Mouse (Mus musculus): ENCODE results near the gene Gid8. TPM values are rescaled to one million over a fixed set of nuclear protein-coding genes. Genes with fewer than 3 reads are reported as not detected.
A peak's percentile ranks its signal among the peaks of the same experiment; 100 is the strongest.

The Gid8 gene
- polyA plus RNA-seq, 1 experiment from 2014 or later: 95.7 TPM

GRCm38 (mm10) chr2:180735232-180735631 lies 25.3 kb downstream of the Gid8 start:
- WGBS: 82% methylated on average over 7 of the region's 7 CpGs
- Histone ChIP-seq H3K36me3 (ENCODE audit: control insufficient read depth, insufficient read depth, low read length) (no peaks in the 10 kb centered on the region), H3K9me3 (ENCODE audit: control insufficient read depth, low read length) (no peaks in the 10 kb centered on the region), H3K27ac (ENCODE audit: low read depth, low read length) (no peak overlapping the region), H3K4me3 (ENCODE audit: low read depth, low read length) (no peak overlapping the region), H3K4me2 (no peak overlapping the region), H3K4me1 (replicated peaks; ENCODE audit: control insufficient read depth, insufficient read depth, low read length) (peaks cover 6% of the 10 kb centered on the region; the same call in 1 of the 2 replicates), H3K27me3 (replicated peaks; ENCODE audit: control insufficient read depth, insufficient read depth, low read length) (no peaks in the 10 kb centered on the region), H3K9ac (ENCODE audit: low read depth, low read length) (no peak overlapping the region)
- no peak for DNase-seq (ENCODE audit: low spot score)
- no peak for ATAC-seq (replicated peaks; ENCODE audit: low FRiP score)

GRCm38 (mm10) chr2:180737984-180738383 lies 28.1 kb downstream of the Gid8 start:
- DNase-seq (ENCODE audit: low spot score) (no peak), ATAC-seq (replicated peaks; ENCODE audit: low FRiP score) (no peak)
- no peaks in the 10 kb centered on the region for H3K4me1 ChIP-seq (replicated peaks; ENCODE audit: control insufficient read depth, insufficient read depth, low read length)
- no peak overlapping the region for H3K4me3 ChIP-seq (ENCODE audit: low read depth, low read length)
- H3K27ac ChIP-seq (ENCODE audit: low read depth, low read length): no peak overlapping the region
- H3K36me3 ChIP-seq (ENCODE audit: control insufficient read depth, insufficient read depth, low read length): no peaks in the 10 kb centered on the region
- H3K9ac ChIP-seq (ENCODE audit: low read depth, low read length): no peak overlapping the region
- no peaks in the 10 kb centered on the region; the same call in 1 of the 2 replicates for H3K27me3 ChIP-seq (replicated peaks; ENCODE audit: control insufficient read depth, insufficient read depth, low read length)
- WGBS: 68% methylated on average over 2 of the region's 2 CpGs
- no peaks in the 10 kb centered on the region for H3K9me3 ChIP-seq (ENCODE audit: control insufficient read depth, low read length)
- no peak overlapping the region for H3K4me2 ChIP-seq

- no peak overlapping the region for H3K27ac ChIP-seq (ENCODE audit: low read depth, low read length)
- no peaks in the 10 kb centered on the region for H3K36me3 ChIP-seq (ENCODE audit: control insufficient read depth, insufficient read depth, low read length)
- no peak overlapping the region for H3K4me2 ChIP-seq
- H3K4me3 ChIP-seq (ENCODE audit: low read depth, low read length): no peak overlapping the region
- no peak for DNase-seq (ENCODE audit: low spot score)
- H3K4me1 ChIP-seq (replicated peaks; ENCODE audit: control insufficient read depth, insufficient read depth, low read length): no peaks in the 10 kb centered on the region
- H3K9ac ChIP-seq (ENCODE audit: low read depth, low read length): no peak overlapping the region
- 26% methylated on average over 3 of the region's 3 CpGs for WGBS
- no peaks in the 10 kb centered on the region for H3K9me3 ChIP-seq (ENCODE audit: control insufficient read depth, low read length)
- H3K27me3 ChIP-seq (replicated peaks; ENCODE audit: control insufficient read depth, insufficient read depth, low read length): no peaks in the 10 kb centered on the region; the same call in 1 of the 2 replicates
- no peak for ATAC-seq (replicated peaks; ENCODE audit: low FRiP score)
These were observed 30.4 kb downstream of the Gid8 start for GRCm38 (mm10) chr2:180740349-180740748.

GRCm38 (mm10) chr2:180741421-180741820 lies 31.5 kb downstream of the Gid8 start:
- WGBS: 66% methylated on average over 7 of the region's 7 CpGs
- ATAC-seq (replicated peaks; ENCODE audit: low FRiP score) (no peak), DNase-seq (ENCODE audit: low spot score) (no peak)
- Histone ChIP-seq H3K27me3 (replicated peaks; ENCODE audit: control insufficient read depth, insufficient read depth, low read length) (no peaks in the 10 kb centered on the region; the same call in 1 of the 2 replicates), H3K4me2 (no peak overlapping the region), H3K27ac (ENCODE audit: low read depth, low read length) (no peak overlapping the region), H3K9me3 (ENCODE audit: control insufficient read depth, low read length) (no peaks in the 10 kb centered on the region), H3K4me3 (ENCODE audit: low read depth, low read length) (no peak overlapping the region), H3K36me3 (ENCODE audit: control insufficient read depth, insufficient read depth, low read length) (no peaks in the 10 kb centered on the region), H3K9ac (ENCODE audit: low read depth, low read length) (no peak overlapping the region), H3K4me1 (replicated peaks; ENCODE audit: control insufficient read depth, insufficient read depth, low read length) (no peaks in the 10 kb centered on the region)

- H3K4me1 ChIP-seq (replicated peaks; ENCODE audit: control insufficient read depth, insufficient read depth, low read length): no peaks in the 10 kb centered on the region
- H3K27me3 ChIP-seq (replicated peaks; ENCODE audit: control insufficient read depth, insufficient read depth, low read length): no peaks in the 10 kb centered on the region; the same call in 1 of the 2 replicates
- WGBS: 78% methylated on average over 6 of the region's 6 CpGs
- H3K4me2 ChIP-seq: no peak overlapping the region
- no peak for DNase-seq (ENCODE audit: low spot score)
- H3K9ac ChIP-seq (ENCODE audit: low read depth, low read length): no peak overlapping the region
- ATAC-seq (replicated peaks; ENCODE audit: low FRiP score): no peak
- H3K27ac ChIP-seq (ENCODE audit: low read depth, low read length): no peak overlapping the region
- no peaks in the 10 kb centered on the region for H3K9me3 ChIP-seq (ENCODE audit: control insufficient read depth, low read length)
- H3K36me3 ChIP-seq (ENCODE audit: control insufficient read depth, insufficient read depth, low read length): no peaks in the 10 kb centered on the region
- no peak overlapping the region for H3K4me3 ChIP-seq (ENCODE audit: low read depth, low read length)
These were observed 32.9 kb downstream of the Gid8 start for GRCm38 (mm10) chr2:180742820-180743219.

- Histone ChIP-seq H3K9me3 (ENCODE audit: control insufficient read depth, low read length) (no peaks in the 10 kb centered on the region), H3K36me3 (ENCODE audit: control insufficient read depth, insufficient read depth, low read length) (no peaks in the 10 kb centered on the region), H3K27ac (ENCODE audit: low read depth, low read length) (no peak overlapping the region), H3K4me1 (replicated peaks; ENCODE audit: control insufficient read depth, insufficient read depth, low read length) (no peaks in the 10 kb centered on the region), H3K27me3 (replicated peaks; ENCODE audit: control insufficient read depth, insufficient read depth, low read length) (no peaks in the 10 kb centered on the region; the same call in 1 of the 2 replicates), H3K9ac (ENCODE audit: low read depth, low read length) (no peak overlapping the region), H3K4me3 (ENCODE audit: low read depth, low read length) (no peak overlapping the region), H3K4me2 (no peak overlapping the region)
- WGBS: 97% methylated on average over 2 of the region's 2 CpGs
- no peak for ATAC-seq (replicated peaks; ENCODE audit: low FRiP score)
- no peak for DNase-seq (ENCODE audit: low spot score)
These were observed 33.4 kb downstream of the Gid8 start for GRCm38 (mm10) chr2:180743321-180743720.

- Histone ChIP-seq H3K36me3 (ENCODE audit: control insufficient read depth, insufficient read depth, low read length) (no peaks in the 10 kb centered on the region), H3K9me3 (ENCODE audit: control insufficient read depth, low read length) (no peaks in the 10 kb centered on the region), H3K4me2 (no peak overlapping the region), H3K4me3 (ENCODE audit: low read depth, low read length) (no peak overlapping the region), H3K27ac (ENCODE audit: low read depth, low read length) (no peak overlapping the region), H3K4me1 (replicated peaks; ENCODE audit: control insufficient read depth, insufficient read depth, low read length) (no peaks in the 10 kb centered on the region), H3K9ac (ENCODE audit: low read depth, low read length) (no peak overlapping the region), H3K27me3 (replicated peaks; ENCODE audit: control insufficient read depth, insufficient read depth, low read length) (no peaks in the 10 kb centered on the region; the same call in 1 of the 2 replicates)
- peak; percentile 66; the same call in 1 of the 2 replicates for ATAC-seq (replicated peaks; ENCODE audit: low FRiP score)
- WGBS: 33% methylated on average over 17 of the region's 17 CpGs
- peak; percentile 82 for DNase-seq (ENCODE audit: low spot score)
These were observed 35.5 kb downstream of the Gid8 start for GRCm38 (mm10) chr2:180745248-180745927.

GRCm38 (mm10) chr2:180746569-180747192 lies 36.8 kb downstream of the Gid8 start:
- no peaks in the 10 kb centered on the region for H3K4me1 ChIP-seq (replicated peaks; ENCODE audit: control insufficient read depth, insufficient read depth, low read length)
- no peaks in the 10 kb centered on the region for H3K36me3 ChIP-seq (ENCODE audit: control insufficient read depth, insufficient read depth, low read length)
- no peaks in the 10 kb centered on the region for H3K9me3 ChIP-seq (ENCODE audit: control insufficient read depth, low read length)
- H3K4me2 ChIP-seq: no peak overlapping the region
- H3K4me3 ChIP-seq (ENCODE audit: low read depth, low read length): no peak overlapping the region
- DNase-seq (ENCODE audit: low spot score) (no peak), ATAC-seq (replicated peaks; ENCODE audit: low FRiP score) (no peak)
- H3K9ac ChIP-seq (ENCODE audit: low read depth, low read length): no peak overlapping the region
- WGBS: 50% methylated on average over 5 of the region's 5 CpGs
- H3K27ac ChIP-seq (ENCODE audit: low read depth, low read length): no peak overlapping the region
- H3K27me3 ChIP-seq (replicated peaks; ENCODE audit: control insufficient read depth, insufficient read depth, low read length): no peaks in the 10 kb centered on the region

GRCm38 (mm10) chr2:180748904-180749303 lies 39.0 kb downstream of the Gid8 start:
- no peaks in the 10 kb centered on the region for H3K4me1 ChIP-seq (replicated peaks; ENCODE audit: control insufficient read depth, insufficient read depth, low read length)
- H3K27me3 ChIP-seq (replicated peaks; ENCODE audit: control insufficient read depth, insufficient read depth, low read length): no peaks in the 10 kb centered on the region
- H3K4me3 ChIP-seq (ENCODE audit: low read depth, low read length): no peak overlapping the region
- H3K9ac ChIP-seq (ENCODE audit: low read depth, low read length): no peak overlapping the region
- H3K27ac ChIP-seq (ENCODE audit: low read depth, low read length): no peak overlapping the region
- ATAC-seq (replicated peaks; ENCODE audit: low FRiP score) (no peak), DNase-seq (ENCODE audit: low spot score) (no peak)
- H3K9me3 ChIP-seq (ENCODE audit: control insufficient read depth, low read length): no peaks in the 10 kb centered on the region
- no peak overlapping the region for H3K4me2 ChIP-seq
- H3K36me3 ChIP-seq (ENCODE audit: control insufficient read depth, insufficient read depth, low read length): no peaks in the 10 kb centered on the region
- 52% methylated on average over 5 of the region's 5 CpGs for WGBS

Data from liver, embryonic 11.5 days (tissue).